Mouse (Mus musculus) heart, adult 11 months (tissue): ENCODE results near the gene Fgfr2.

ENCODE experiments used
- DNase-seq: peaks from one replicate; pipeline ENCODE4 v3.0.0; 2022

Gene Fgfr2

DNA sequence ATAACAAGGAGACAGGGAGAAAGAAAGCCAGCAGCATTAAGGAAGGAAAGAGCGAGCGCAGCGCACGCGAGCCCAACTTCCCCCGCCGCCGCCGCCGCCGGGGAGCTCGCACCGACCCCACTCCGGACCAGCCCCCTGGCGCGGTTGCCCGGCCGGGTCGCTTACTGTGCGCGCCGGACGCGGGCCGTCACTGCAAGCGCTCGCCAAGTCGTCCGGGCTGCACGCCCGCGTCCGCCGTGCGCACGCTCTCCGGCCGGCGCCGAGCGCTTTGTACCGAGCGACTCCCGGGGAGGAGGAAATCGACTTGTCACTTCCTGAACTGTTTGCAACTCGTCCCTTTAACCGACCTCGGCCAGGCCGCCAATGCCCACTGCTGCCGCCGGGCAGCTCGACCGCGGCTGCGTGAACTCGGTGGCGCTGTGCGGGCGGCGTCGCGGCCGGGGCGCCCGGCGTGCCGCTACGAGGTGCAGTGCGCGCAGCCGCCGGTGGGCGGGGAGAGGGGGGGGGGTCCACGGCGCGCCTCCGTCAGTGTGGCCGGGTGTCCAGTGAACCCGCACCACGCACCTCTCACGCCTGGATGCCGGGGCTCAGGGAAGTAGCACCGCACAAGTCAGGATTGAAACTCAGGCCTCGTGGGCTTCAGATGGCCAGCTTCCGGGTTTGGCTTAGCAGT lies 309.6 kb downstream of the Fgfr2 start, which contains the start of gene Fam53b:
Gene Fam53b (minus strand): TSS at position 471 of the 673 bp plus-strand sequence.
- DNase-seq, result peak; percentile 99

DNA sequence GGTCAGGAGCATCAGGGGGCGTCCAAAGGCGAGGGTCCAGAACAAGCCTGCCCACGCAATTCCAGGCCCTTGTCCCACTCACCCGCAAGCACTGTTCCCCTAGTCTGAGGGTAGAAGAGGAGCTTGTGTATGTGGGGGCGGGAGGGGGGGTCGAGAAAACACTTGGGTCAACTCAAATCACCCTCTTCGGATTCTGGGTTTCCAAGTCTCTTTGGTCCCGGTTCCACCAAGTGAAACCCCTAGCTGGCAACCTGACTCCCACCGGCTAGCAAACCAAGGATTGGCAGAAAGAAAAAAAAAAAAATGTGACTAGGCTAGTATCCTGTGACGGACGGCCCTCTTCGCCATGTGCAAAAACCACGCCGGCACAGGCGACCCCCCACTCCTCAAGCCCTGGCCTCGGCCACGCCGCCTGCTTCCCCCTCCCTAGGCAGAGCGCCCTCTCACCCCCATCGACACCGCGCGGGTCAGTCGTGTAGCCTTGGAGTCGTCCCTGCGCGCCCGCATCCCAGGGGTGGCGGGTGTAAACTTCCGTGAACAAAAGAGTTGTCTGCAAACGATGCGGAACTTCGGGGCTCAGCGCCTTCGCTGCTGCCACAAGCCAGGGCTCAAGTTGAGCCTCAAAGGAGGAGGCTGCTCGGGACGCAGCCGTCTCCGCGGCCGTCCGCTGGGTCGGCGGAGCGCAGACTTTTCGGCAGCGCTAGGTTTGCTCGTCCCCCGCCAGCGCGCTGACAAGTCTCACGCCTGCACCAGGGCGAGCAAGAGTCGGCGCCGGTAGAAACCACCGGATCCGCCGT lies 310.3 kb downstream of the Fgfr2 start:
- peak; percentile 97 for DNase-seq

- DNase-seq, result peak; percentile 95
Measured at GRCm38 (mm10) chr7:132811716-132812618, 311.2 kb downstream of the Fgfr2 start.

DNA sequence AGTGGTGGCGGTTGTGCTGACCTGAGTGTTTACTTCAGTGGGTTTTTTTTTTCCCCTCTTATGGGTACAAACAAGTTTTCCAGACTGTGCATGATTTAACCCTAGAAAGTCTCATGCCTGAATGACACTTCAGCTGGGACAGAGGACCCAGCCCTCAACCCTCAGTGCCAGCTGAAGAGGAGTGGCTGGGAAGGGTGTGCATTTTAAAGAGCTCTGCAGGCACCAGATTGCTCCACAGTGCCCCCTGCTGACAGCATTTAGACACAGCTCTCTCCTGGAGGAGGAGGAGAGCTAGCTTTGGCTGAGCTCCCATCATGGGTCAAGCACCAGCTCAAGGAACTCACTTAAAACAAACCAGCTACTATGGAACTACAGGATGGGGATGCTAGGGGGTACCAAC lies 312.3 kb downstream of the Fgfr2 start:
- peak; percentile 99 for DNase-seq

DNA sequence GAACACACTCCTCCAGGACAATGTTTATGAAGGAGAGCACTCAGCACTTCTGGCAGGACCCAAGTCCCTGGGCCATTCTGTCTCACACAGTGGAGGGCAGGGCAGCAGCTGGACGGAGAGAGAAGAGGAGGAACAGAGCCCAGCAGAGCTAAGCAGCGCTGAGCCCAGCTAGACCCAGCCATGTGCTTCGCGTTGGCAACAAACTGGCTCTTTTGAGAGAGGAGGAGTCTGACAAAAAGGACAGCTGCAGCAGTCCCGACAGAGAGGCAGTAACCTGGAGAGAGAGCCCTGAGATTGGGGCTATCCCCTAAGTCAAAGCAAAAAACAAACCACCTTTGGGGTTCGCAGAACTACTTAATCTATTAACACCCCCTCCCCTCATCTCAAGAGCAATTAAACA lies 312.8 kb downstream of the Fgfr2 start:
- peak; percentile 98 for DNase-seq

- DNase-seq, result peak; percentile 88
Measured at GRCm38 (mm10) chr7:132809721-132810120, 313.4 kb downstream of the Fgfr2 start.

- DNase-seq, result peak; percentile 94
Measured at GRCm38 (mm10) chr7:132808841-132809682, 314.1 kb downstream of the Fgfr2 start.

DNA sequence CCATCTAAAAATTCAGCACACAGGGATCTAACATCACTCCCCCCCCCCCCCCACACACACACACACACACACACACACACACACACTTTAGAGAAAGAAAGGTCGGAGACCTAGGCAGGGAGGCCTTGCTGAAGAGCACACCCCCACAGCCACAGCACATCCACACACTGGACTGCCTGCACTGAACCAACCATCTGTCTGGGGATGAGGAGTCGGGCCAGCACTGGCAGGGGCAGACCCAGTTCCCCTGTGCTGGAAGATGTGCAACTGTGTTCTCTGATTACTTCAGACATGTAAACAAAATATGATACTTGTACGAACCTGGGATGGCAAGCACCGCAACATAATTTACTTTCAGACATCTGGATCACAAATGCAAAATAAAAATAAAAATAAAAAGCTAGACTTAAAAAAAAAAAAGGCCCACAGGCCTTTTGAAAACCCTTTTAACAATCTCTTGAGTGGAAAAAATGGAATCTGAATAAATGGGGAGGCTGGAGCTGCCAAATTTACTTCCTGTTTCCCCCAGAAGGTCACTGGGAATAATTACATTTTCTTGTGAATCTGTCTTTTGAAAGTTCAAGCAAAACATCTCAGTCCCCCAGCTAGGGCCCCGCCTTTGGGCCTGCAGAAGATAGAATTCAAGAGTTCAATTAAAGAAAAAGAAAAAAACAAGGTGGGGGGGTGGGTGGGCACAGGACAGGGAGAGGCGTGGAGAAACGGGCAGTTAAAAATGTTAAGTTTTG lies 314.9 kb downstream of the Fgfr2 start:
- peak; percentile 91 for DNase-seq

GRCm38 (mm10) chr7:132806926-132807857 lies 316.0 kb downstream of the Fgfr2 start:
- peak; percentile 95 for DNase-seq

DNA sequence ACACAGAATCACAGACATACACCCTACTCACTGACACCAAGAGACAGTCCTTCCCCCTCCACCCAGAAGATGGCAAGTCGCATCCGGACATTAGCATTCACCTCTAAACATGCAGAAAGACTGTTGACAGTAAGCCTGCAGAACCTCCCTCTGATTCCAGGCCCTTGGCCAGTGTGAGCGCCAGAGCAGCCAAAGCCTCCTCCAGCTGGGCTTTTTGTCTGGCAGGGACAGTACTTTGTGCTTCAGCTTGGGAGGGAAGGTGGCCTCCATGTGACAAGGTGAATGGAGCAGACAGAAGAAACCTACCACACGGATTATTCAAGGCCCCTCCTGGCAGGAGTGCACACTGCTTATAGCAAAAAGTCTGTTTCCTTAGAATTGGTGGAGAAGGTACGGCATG lies 316.9 kb downstream of the Fgfr2 start:
- peak; percentile 98 for DNase-seq

GRCm38 (mm10) chr7:132804951-132805350 lies 318.2 kb downstream of the Fgfr2 start:
- peak; percentile 88 for DNase-seq

DNA sequence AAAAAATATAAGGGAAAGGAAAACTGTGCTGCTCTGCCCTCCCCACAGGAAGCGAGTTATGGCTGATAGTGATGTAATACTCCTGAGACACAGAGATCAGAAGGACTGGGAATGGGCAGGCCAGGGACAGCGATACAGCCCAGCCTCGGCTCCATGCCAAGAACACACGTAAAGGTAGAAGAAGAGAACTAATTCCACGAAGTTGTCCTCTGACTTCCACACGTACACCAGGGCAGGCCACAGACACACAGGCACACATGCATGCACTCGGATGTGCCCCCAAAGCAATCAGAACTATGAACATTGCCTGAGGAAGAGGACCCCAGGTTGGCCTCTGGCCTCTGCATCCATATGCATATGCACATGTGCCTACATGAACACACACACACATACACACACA lies 318.7 kb downstream of the Fgfr2 start:
- peak; percentile 93 for DNase-seq

- peak; percentile 98 for DNase-seq
Measured at GRCm38 (mm10) chr7:132803962-132804361, 319.2 kb downstream of the Fgfr2 start.

DNA sequence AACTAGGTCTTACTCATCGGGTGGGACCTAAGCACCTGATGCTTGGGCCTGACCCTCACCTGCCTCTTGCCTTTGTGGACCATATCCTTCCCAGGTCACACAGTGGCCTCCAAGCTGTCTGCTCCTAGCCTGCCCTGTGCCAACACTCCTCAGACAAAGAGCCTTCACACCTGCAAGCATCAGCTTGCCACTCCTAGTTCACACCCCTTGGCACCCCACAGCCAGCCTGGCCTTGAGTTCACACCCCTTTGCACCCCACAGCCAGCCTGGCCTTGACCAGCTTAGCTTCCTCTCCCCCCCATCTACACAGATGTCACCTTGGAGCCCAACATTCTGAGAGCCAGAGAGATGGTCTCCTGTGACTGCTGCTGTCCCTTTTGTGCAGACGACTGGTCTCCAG lies 319.8 kb downstream of the Fgfr2 start:
- DNase-seq, result peak; percentile 91

DNA sequence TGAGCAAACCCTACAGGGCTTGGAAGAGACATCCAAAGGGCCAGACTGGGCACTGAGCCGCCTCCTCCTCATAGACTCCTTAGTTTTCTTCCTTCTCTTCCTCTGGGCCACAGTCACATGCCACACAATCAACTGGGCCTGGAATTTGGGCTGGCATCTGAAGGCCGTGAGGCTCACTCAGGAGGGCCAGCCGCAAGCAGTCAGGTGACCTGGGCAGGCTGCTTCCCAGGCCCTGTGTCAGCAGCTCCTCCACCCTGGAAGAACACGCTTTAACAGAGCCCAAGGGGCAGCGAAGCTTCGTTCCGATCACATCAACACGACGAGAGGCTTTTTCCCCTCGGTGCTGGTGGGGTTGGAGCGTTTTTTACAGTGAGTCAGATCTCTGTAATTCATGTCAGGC lies 320.5 kb downstream of the Fgfr2 start:
- DNase-seq, result peak; percentile 94

DNA sequence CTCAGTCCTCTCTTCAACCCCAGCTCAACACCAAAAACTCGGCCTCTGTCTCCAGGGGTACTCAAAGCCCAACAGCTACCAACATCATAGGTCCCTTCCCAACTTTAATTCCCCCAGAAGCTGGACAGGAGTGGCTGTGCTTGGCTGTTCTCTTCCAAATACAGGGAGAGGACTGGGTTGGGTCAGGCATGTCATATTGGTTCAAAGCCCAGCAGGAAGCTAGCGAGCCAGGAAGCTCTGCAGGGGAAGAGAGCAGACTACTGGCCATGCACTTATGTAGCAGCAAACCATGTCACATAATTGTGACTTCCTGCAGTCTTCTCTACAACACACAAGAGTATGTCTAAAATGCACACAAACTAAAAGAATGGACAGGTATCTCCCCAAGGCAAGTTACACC lies 321.1 kb downstream of the Fgfr2 start:
- DNase-seq, result peak; percentile 96

DNA sequence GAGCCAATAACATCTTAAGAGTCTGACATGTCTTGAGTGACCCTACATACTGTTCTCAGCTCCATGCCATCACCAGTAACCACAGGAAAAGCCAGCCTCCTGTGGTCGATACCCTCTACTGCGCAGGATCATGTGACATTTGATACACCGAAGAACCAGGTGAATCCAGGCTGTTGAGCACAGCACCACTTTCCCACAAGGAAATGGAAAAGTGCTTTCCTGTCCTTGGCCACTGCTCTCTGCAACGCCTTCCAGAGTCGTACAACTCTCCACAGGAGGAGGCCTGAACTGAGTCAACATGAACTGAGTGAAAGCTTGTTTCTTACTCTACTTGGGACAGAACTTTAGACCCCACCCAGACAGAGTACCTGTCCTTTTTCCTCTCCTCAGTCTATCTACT lies 321.6 kb downstream of the Fgfr2 start:
- DNase-seq, result peak; percentile 85

GRCm38 (mm10) chr7:132800868-132801267 lies 322.3 kb downstream of the Fgfr2 start:
- peak; percentile 90 for DNase-seq

DNA sequence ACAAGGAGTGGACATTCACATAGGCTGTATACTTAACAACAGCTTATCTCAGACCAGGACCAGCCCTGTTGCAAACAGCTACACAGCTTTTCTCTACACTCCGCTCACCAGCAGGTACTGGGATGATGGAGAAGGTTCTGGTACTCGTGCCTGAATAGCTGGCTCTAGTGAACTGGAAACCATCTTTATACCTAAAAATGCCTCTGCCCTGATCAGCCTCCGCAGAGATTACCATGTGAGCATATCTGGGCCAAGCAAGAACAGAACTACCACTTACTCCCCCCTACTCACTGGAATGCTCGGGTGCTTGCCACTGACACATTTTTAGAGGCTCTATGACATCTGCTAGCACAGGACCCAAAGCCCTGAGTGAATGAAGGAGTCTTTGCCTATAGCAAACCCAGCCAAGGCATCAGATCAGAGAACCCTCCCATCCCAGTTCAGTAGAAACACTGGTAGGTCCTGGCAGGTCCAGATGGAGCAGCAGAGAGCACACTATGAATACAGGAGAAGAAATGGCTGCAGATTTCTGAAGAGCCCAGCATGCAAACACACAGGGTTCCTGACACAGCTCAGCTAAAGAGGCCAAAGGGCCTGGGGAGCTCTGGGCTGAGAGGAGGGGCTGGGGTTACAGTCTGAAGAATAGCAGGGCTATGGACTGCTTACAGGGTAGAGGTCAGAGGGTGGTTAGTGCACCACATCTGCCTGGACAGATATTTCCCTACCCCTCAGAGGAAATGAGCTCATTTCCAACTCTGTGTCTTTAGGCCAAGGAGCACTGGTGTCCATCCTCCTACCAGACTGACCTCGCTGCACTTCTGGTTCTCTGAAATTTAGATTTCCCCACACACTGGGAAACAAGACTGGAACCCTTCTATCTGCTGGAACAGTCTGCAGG lies 323.8 kb downstream of the Fgfr2 start:
- DNase-seq, result peak; percentile 97
